Mouse (Mus musculus): ENCODE results near the gene Gnl2. TPM values are rescaled to one million over a fixed set of nuclear protein-coding genes. Genes with fewer than 3 reads are reported as not detected.

Gnl2 gene
- polyA plus RNA-seq, 1 experiment from 2014 or later = 88.9 TPM

- no peak overlapping the region; the same call in 1 of the 2 replicates for H3K9ac ChIP-seq (replicated peaks; ENCODE audit: low read length)
- no peaks in the 10 kb centered on the region for H3K4me1 ChIP-seq (ENCODE audit: control insufficient read depth, insufficient read depth, low read length)
- H3K27ac ChIP-seq (replicated peaks; ENCODE audit: low read depth, low read length) = no peak overlapping the region
- 3% methylated on average over 8 of the region's 8 CpGs for WGBS
- no peaks in the 10 kb centered on the region for H3K9me3 ChIP-seq (ENCODE audit: control insufficient read depth, low read length)
- H3K36me3 ChIP-seq (ENCODE audit: control insufficient read depth, insufficient read depth, low read length) = peaks cover 26% of the 10 kb centered on the region
- H3K4me3 ChIP-seq (replicated peaks; ENCODE audit: low read depth, low read length) = no peak overlapping the region
- H3K27me3 ChIP-seq (ENCODE audit: control insufficient read depth, insufficient read depth, low read length) = no peaks in the 10 kb centered on the region
- ATAC-seq (ENCODE audit: low FRiP score, low TSS enrichment) = no peak
- H3K4me2 ChIP-seq (ENCODE audit: low read length) = peak overlapping the region; percentile 36
- DNase-seq = peak; percentile 88
Measured at GRCm38 (mm10) chr4:125059025-125059424, 42.6 kb downstream of the Gnl2 start.

DNA sequence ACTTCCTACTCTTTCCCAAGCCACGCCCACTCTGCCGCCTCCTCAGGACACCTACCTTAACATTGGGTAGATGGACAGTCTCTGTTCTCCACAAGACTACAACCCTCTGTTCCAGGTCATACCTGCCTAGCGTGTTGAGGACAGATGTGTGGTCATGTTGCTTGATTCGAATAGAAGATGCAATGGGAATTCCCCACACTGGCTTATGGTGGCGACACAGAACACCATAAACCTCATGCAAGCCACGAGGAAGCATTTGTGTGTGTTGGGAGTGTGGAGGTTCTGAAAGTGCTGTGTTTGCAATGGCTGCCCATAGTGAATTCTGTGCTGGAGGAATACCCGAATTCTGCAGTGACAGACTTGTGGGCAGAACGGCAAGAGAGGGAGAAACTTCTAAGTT is 47.4 kb downstream of the Gnl2 start:
- Histone ChIP-seq H3K36me3 (ENCODE audit: control insufficient read depth, insufficient read depth, low read length) (peaks cover 2% of the 10 kb centered on the region), H3K27ac (replicated peaks; ENCODE audit: low read depth, low read length) (no peak overlapping the region)

DNA sequence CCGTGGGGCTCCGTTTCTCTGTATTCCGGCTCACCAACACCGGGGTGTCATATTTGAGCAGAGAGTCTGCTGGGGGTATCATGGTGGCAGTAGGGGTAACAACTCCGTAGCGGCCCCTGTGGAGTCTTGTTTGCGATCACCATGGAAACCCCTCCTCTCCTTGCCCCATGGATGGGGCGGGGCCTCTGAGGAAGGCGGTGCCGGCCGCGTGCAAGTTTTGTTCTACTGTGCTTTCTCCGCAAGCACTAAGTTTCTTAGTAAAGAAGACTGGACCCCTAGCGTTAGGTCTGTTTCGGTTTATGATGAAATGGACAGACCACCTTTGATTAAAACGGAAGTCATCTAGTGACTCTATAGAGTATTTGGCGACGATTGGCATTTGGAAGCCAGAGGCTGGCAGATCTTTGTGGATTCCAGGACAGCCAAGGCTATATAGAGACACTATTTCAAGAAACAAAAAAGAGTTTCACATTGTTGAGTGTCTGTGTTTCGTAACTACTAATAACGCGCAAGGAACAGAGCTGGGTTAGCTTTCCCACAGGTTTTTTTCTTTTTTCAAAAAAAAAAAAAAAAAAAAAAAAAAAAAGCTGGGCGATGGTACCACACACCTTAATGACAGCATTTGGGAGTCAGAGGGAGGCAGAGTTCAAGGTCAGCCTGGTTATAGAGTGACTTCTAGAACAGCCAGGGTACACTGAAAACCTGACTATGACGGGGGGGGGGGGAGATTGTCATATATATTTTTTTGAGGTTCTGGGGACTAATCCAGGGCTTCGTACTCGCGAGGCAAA is 49.3 kb downstream of the Gnl2 start, which contains the start of gene Dnali1:
TSS of gene Dnali1 (minus strand) at position 187 of the 791 bp plus-strand sequence.
- H3K4me3 ChIP-seq (replicated peaks; ENCODE audit: low read depth, low read length) = peak within 1 kb of the TSS; percentile 94
- no peaks in the 10 kb centered on the region for H3K27me3 ChIP-seq (ENCODE audit: control insufficient read depth, insufficient read depth, low read length)
- 2% methylated on average over 26 of the region's 26 CpGs for WGBS
- ATAC-seq (ENCODE audit: low FRiP score, low TSS enrichment) = 0 out of 2 replicates have a peak, but pooled peaks have one; percentile 40
- no peaks in the 10 kb centered on the region for H3K9me3 ChIP-seq (ENCODE audit: control insufficient read depth, low read length)
- peaks cover 11% of the 10 kb centered on the region for H3K4me1 ChIP-seq (ENCODE audit: control insufficient read depth, insufficient read depth, low read length)
- peak within 1 kb of the TSS; percentile 94 for H3K4me2 ChIP-seq (ENCODE audit: low read length)
- peak; percentile 71 for DNase-seq
- H3K36me3 ChIP-seq (ENCODE audit: control insufficient read depth, insufficient read depth, low read length) = peaks cover 21% of the 10 kb centered on the region
- peak within 1 kb of the TSS; percentile 66; the same call in 1 of the 2 replicates for H3K27ac ChIP-seq (replicated peaks; ENCODE audit: low read depth, low read length)
- peak within 1 kb of the TSS; percentile 84 for H3K9ac ChIP-seq (replicated peaks; ENCODE audit: low read length)

More for the DNA sequence above, 47.4 kb downstream of the Gnl2 start:
- Histone ChIP-seq H3K4me2 (ENCODE audit: low read length) (no peak overlapping the region), H3K27me3 (ENCODE audit: control insufficient read depth, insufficient read depth, low read length) (no peaks in the 10 kb centered on the region), H3K4me1 (ENCODE audit: control insufficient read depth, insufficient read depth, low read length) (peaks cover 11% of the 10 kb centered on the region), H3K9ac (replicated peaks; ENCODE audit: low read length) (no peak overlapping the region), H3K9me3 (ENCODE audit: control insufficient read depth, low read length) (no peaks in the 10 kb centered on the region), H3K4me3 (replicated peaks; ENCODE audit: low read depth, low read length) (no peak overlapping the region)
- 75% methylated on average over 8 of the region's 8 CpGs for WGBS
- no peak for DNase-seq
- ATAC-seq (ENCODE audit: low FRiP score, low TSS enrichment) = no peak

DNA sequence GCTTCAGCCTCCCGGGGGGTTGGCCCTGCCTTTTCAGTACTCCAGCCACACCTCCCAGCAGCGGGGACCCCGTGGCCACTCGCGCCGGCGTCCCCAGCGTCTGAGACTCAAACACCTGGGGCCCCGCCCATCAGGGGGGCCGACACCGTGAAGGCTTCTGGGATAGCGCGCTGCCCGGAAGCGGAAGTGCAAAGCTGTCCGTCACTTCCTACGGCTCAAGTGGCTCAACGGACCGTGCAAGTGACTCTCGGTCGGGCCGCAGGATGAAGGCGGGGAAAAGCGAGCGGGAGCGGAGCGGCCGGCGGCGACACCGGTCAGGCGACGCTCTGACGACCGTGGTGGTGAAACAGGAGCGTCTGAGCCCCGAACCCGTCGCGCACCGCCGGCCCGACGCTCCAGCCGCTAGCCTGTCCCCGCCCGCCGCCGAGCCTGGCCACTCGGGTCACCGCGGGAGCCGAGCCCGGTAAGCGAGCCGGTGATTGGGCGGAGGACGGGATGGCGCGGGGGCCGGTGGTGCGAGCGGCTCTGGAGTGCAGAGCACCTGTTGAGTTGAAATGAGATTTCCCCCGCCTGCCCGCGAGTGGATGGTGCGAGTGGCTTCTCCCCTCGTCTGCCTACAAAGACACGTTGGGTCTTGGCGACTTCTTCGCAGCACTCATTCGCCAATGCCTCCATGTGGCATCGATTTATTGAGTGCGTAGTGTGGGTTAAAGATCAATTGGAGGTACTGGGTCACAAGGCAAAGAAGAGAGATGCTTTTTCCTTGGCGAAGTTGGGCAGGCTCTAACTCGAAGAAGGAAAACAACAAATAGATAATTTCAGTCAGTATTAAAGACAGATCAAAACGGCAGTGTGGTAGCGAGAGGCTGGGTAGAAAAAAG is 50.3 kb downstream of the Gnl2 start, which contains the start of gene Snip1:
TSS of gene Snip1 (plus strand) at position 183 of the 881 bp plus-strand sequence.
- Histone ChIP-seq H3K4me2 (ENCODE audit: low read length) (peak within 1 kb of the TSS; percentile 94), H3K9me3 (ENCODE audit: control insufficient read depth, low read length) (no peaks in the 10 kb centered on the region), H3K4me3 (replicated peaks; ENCODE audit: low read depth, low read length) (peak within 1 kb of the TSS; percentile 94), H3K27ac (replicated peaks; ENCODE audit: low read depth, low read length) (peak within 1 kb of the TSS; percentile 66; the same call in 1 of the 2 replicates), H3K36me3 (ENCODE audit: control insufficient read depth, insufficient read depth, low read length) (peaks cover 31% of the 10 kb centered on the region), H3K9ac (replicated peaks; ENCODE audit: low read length) (peak within 1 kb of the TSS; percentile 84), H3K4me1 (ENCODE audit: control insufficient read depth, insufficient read depth, low read length) (peaks cover 11% of the 10 kb centered on the region), H3K27me3 (ENCODE audit: control insufficient read depth, insufficient read depth, low read length) (no peaks in the 10 kb centered on the region)
- WGBS = 1% methylated on average over 78 of the region's 78 CpGs
- ATAC-seq (ENCODE audit: low FRiP score, low TSS enrichment) = peak; percentile 93
- peak; percentile 97 for DNase-seq

DNA sequence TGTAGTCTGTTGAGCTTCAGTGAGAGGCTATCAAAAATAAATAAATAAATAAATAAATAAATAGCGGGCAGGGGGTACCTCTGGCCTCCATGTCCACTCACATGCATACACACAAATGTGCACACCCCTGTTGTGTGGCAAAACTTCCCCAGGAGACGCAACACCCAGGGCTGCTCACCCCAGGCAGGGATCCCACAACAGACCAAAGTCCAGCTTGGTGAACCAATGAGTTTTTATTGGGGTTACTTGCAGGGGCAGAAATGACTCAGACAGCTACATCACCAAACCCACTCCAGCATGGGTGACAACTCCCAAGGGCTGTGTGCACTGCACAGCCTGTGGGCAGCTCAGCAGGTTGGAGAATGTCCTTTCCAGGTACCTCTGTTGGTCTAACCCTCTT is 61.3 kb downstream of the Gnl2 start:
- WGBS = 91% methylated on average over 2 of the region's 2 CpGs
- Histone ChIP-seq H3K36me3 (ENCODE audit: control insufficient read depth, insufficient read depth, low read length) (peaks cover 35% of the 10 kb centered on the region), H3K4me2 (ENCODE audit: low read length) (no peak overlapping the region), H3K27me3 (ENCODE audit: control insufficient read depth, insufficient read depth, low read length) (no peaks in the 10 kb centered on the region), H3K4me1 (ENCODE audit: control insufficient read depth, insufficient read depth, low read length) (no peaks in the 10 kb centered on the region), H3K27ac (replicated peaks; ENCODE audit: low read depth, low read length) (no peak overlapping the region), H3K9me3 (ENCODE audit: control insufficient read depth, low read length) (no peaks in the 10 kb centered on the region), H3K9ac (replicated peaks; ENCODE audit: low read length) (no peak overlapping the region), H3K4me3 (replicated peaks; ENCODE audit: low read depth, low read length) (no peak overlapping the region)
- no peak for ATAC-seq (ENCODE audit: low FRiP score, low TSS enrichment)
- DNase-seq = no peak

DNA sequence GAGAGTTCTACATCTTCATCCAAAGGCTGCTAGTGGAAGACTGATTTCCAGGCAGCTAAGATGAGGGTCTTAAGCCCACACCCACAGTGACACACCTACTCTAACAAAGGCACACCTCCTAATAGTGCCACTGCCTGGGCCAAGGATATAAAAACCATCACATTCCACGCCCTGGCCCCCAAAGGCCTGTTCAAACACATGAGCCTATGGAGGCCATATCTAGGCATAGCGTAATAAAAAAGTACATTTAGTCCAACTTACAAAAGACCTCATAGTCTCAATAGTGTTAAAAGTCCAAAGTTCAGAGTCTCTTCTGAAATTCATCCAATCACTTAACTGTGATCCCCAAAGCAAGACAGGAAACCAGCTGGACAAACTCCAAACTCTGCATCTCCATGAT is 62.3 kb downstream of the Gnl2 start:
- H3K4me1 ChIP-seq (ENCODE audit: control insufficient read depth, insufficient read depth, low read length) = no peaks in the 10 kb centered on the region
- H3K9me3 ChIP-seq (ENCODE audit: control insufficient read depth, low read length) = no peaks in the 10 kb centered on the region
- no peak overlapping the region for H3K4me3 ChIP-seq (replicated peaks; ENCODE audit: low read depth, low read length)
- DNase-seq = no peak
- H3K27ac ChIP-seq (replicated peaks; ENCODE audit: low read depth, low read length) = no peak overlapping the region
- 93% methylated on average over 2 of the region's 2 CpGs for WGBS
- no peak overlapping the region for H3K4me2 ChIP-seq (ENCODE audit: low read length)
- H3K36me3 ChIP-seq (ENCODE audit: control insufficient read depth, insufficient read depth, low read length) = peaks cover 25% of the 10 kb centered on the region
- H3K27me3 ChIP-seq (ENCODE audit: control insufficient read depth, insufficient read depth, low read length) = no peaks in the 10 kb centered on the region
- H3K9ac ChIP-seq (replicated peaks; ENCODE audit: low read length) = no peak overlapping the region
- ATAC-seq (ENCODE audit: low FRiP score, low TSS enrichment) = no peak

DNA sequence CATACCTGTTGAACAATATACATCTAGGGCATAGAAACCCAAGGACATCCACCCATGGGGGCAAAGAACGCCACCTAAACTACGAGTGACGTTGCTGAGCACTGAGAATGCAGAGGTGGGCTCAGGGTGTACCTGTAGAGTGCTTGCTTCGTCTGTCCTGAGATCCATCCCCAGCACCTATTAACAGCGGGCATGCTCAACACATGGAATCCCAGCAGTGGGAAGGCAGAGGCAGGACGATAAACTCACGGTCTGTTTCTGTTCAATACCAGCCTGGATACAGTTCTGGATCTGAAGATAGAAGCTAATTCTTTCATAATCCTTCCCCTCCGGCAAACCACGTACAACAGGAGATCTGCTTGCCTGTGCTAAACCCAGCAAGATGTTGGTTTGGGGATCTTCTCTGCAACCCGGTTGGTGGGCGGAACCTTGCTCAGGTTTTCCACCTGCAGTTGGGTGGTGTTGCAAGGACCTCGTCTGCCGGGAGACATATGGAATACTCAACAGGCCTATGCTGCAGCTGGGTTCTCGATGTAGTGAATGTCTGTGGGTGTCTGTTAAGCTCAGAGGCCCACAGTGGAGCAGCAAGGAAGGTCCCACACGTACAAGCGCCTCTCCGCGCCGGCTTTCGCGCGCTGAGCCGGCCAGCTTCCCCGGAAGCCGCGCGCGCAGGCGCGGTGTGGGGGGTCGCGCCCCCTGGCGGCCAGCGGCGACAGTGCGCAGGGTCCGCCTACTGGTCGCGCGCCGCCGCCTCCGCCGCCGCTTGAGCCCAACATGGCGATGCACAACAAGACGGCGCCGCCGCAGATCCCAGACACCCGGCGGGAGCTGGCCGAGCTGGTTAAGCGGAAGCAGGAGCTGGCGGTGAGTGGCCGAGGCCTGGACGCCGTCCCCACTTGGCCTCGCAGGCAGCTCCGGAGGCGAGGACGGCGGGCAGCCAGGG is 68.3 kb downstream of the Gnl2 start, which contains the start of gene Meaf6:
TSS of gene Meaf6 (plus strand) at position 732 of the 943 bp plus-strand sequence.
- H3K4me2 ChIP-seq (ENCODE audit: low read length) = peak within 1 kb of the TSS; percentile 83
- H3K4me1 ChIP-seq (ENCODE audit: control insufficient read depth, insufficient read depth, low read length) = peaks cover 19% of the 10 kb centered on the region
- DNase-seq = peak; percentile 95
- H3K4me3 ChIP-seq (replicated peaks; ENCODE audit: low read depth, low read length) = peak within 1 kb of the TSS; percentile 84
- no peaks in the 10 kb centered on the region for H3K27me3 ChIP-seq (ENCODE audit: control insufficient read depth, insufficient read depth, low read length)
- ATAC-seq (ENCODE audit: low FRiP score, low TSS enrichment) = peak; percentile 91
- no peaks in the 10 kb centered on the region for H3K9me3 ChIP-seq (ENCODE audit: control insufficient read depth, low read length)
- H3K36me3 ChIP-seq (ENCODE audit: control insufficient read depth, insufficient read depth, low read length) = peaks cover 27% of the 10 kb centered on the region
- WGBS = 2% methylated on average over 63 of the region's 63 CpGs
- H3K27ac ChIP-seq (replicated peaks; ENCODE audit: low read depth, low read length) = peak within 1 kb of the TSS; percentile 99
- peak within 1 kb of the TSS; percentile 73 for H3K9ac ChIP-seq (replicated peaks; ENCODE audit: low read length)
